Mouse (Mus musculus): ENCODE results near the gene Fndc4. TPM values are rescaled to one million over a fixed set of nuclear protein-coding genes. Genes with fewer than 3 reads are reported as not detected.

Fndc4 gene
- 4.5 and 4.6 TPM in 2 replicates for polyA plus RNA-seq (2015; fragmentation: Nextera tagmentation; extraction: Ambion mirVana)

- WGBS (ENCODE audit: insufficient replicate concordance), result under 1% methylated on average over 46 of the region's 46 CpGs
- peak within 1 kb of the TSS; percentile 53 for H3K9ac ChIP-seq
- H3K4me3 ChIP-seq (replicated peaks), result peak within 1 kb of the TSS; percentile 56
- no peak within 1 kb of the TSS for H3K27ac ChIP-seq (replicated peaks)
- no peak for ATAC-seq (ENCODE audit: insufficient read depth)
- H3K9me3 ChIP-seq (replicated peaks), result no peaks in the 10 kb centered on the region
- H3K36me3 ChIP-seq (replicated peaks), result 0 out of 2 replicates have a peak, but pooled peaks cover 2% of the 10 kb centered on the region
- H3K27me3 ChIP-seq, result peaks cover 55% of the 10 kb centered on the region
- H3K4me2 ChIP-seq, result peak within 1 kb of the TSS; percentile 73
- H3K4me1 ChIP-seq (replicated peaks), result peaks cover 30% of the 10 kb centered on the region
Observed at GRCm38 (mm10) chr5:31295606-31296141, at the start of gene Fndc4. Gene Fndc4 (minus strand): TSS chr5:31296080.

DNA sequence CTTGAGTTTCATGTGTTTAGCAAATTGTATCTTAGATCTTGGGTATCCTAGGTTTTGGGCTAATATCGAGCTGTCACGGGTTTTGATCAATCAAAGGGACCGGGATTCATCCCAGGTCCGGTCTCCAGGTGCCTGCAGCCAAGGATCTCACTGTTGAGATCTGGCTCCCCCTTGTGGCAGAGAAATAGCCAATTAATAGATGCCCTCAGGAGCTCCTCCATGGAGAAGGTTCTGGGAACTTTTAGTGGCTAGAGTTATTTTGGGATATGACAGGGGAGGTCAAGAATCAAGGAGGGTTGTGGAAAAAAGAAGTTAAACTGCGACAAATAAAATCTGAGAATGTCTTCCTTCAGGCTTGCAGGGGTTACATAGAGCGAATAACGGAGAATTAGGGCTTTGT lies 32.4 kb upstream of the Fndc4 start:
- no peaks in the 10 kb centered on the region for H3K27me3 ChIP-seq
- H3K9ac ChIP-seq, result no peak overlapping the region
- H3K4me1 ChIP-seq (replicated peaks), result no peaks in the 10 kb centered on the region
- H3K9me3 ChIP-seq (replicated peaks), result no peaks in the 10 kb centered on the region; the same call in 1 of the 2 replicates
- 31% methylated on average over 7 of the region's 7 CpGs for WGBS (ENCODE audit: insufficient replicate concordance)
- no peak for ATAC-seq (ENCODE audit: insufficient read depth)
- H3K36me3 ChIP-seq (replicated peaks), result no peaks in the 10 kb centered on the region
- no peak overlapping the region for H3K27ac ChIP-seq (replicated peaks)
- H3K4me3 ChIP-seq (replicated peaks), result no peak overlapping the region
- no peak overlapping the region for H3K4me2 ChIP-seq

DNA sequence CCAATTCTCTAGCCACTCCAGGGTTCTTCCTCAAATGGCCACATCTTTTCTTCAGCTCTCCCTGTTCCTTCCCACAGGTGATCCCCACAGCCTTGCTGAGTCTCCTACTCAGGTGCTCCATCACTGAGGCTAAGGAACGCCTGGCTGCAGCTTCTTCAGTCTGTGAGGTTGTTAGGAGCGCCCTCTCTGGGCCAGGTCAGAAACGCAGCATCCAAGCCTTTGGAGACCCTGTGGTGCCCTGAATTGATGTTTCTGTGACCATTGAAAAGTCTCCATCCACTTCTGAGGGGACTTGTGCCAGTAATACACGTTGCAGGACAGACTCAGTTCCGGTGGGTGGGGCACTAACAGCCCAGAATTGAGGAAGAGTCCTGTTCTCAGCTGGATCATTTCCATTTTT lies 31.0 kb upstream of the Fndc4 start:
- WGBS (ENCODE audit: insufficient replicate concordance), result 12% methylated on average over 5 of the region's 5 CpGs
- no peak for ATAC-seq (ENCODE audit: insufficient read depth)

DNA sequence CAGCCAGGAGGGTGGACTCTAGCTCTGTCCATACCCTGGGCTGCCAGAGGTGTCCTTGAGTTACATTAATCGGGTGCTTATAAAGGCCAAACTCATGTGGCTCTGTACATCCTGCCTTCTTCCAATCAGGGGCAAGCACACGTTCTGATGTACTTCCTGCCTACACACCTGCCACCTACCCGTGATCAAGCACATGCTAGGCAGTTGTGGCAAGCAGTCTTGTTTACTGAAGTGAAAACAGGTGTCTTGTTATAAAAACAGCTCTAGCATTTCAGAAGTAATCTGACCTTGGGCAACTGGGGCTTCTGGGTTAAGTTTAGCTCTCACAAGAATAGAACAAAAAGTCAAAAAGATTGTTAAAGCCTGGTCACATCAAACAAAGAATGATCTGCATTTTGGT lies 28.2 kb upstream of the Fndc4 start:
- WGBS (ENCODE audit: insufficient replicate concordance), result 37% methylated on average over 3 of the region's 3 CpGs
- no peaks in the 10 kb centered on the region for H3K27me3 ChIP-seq

More for the DNA sequence above, 31.0 kb upstream of the Fndc4 start:
- no peaks in the 10 kb centered on the region for H3K9me3 ChIP-seq (replicated peaks)
- H3K4me2 ChIP-seq, result no peak overlapping the region
- no peak overlapping the region for H3K27ac ChIP-seq (replicated peaks)
- no peaks in the 10 kb centered on the region for H3K36me3 ChIP-seq (replicated peaks)
- H3K27me3 ChIP-seq, result no peaks in the 10 kb centered on the region
- no peak overlapping the region for H3K4me3 ChIP-seq (replicated peaks)
- no peaks in the 10 kb centered on the region for H3K4me1 ChIP-seq (replicated peaks)
- no peak overlapping the region for H3K9ac ChIP-seq

DNA sequence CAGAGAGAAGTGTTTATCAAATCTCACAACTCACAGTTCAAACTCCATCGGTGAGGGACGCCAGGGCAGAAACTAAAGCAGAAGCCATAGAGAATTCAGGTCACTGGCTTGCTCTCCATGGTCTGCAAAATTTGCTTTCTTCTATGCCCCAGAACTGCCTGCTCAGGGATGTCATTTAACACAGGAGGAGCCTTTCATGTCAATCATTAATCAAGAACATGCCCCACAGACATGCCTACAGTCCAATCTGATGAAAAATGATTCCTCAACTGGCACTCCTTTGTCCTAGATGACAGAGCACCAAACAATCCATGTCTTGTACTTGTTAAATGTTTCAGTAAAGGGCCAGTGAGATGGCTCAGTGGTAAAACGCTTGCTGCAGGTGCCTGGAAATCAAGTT lies 26.9 kb upstream of the Fndc4 start:
- Histone ChIP-seq H3K9ac (no peak overlapping the region), H3K36me3 (replicated peaks) (no peaks in the 10 kb centered on the region), H3K9me3 (replicated peaks) (no peaks in the 10 kb centered on the region), H3K4me2 (no peak overlapping the region), H3K4me1 (replicated peaks) (no peaks in the 10 kb centered on the region), H3K27ac (replicated peaks) (no peak overlapping the region), H3K4me3 (replicated peaks) (no peak overlapping the region), H3K27me3 (no peaks in the 10 kb centered on the region)
- 74% methylated on average over 3 of the region's 3 CpGs for WGBS (ENCODE audit: insufficient replicate concordance)
- no peak for ATAC-seq (ENCODE audit: insufficient read depth)

More for the DNA sequence above, 28.2 kb upstream of the Fndc4 start:
- Histone ChIP-seq H3K36me3 (replicated peaks) (no peaks in the 10 kb centered on the region), H3K4me1 (replicated peaks) (no peaks in the 10 kb centered on the region), H3K4me2 (no peak overlapping the region), H3K27ac (replicated peaks) (no peak overlapping the region), H3K9me3 (replicated peaks) (no peaks in the 10 kb centered on the region), H3K9ac (no peak overlapping the region), H3K4me3 (replicated peaks) (no peak overlapping the region)
- no peak for ATAC-seq (ENCODE audit: insufficient read depth)

GRCm38 (mm10) chr5:31312806-31313205 lies 16.9 kb upstream of the Fndc4 start:
- ATAC-seq (ENCODE audit: insufficient read depth), result no peak
- no peak overlapping the region for H3K4me3 ChIP-seq (replicated peaks)
- H3K9me3 ChIP-seq (replicated peaks), result no peaks in the 10 kb centered on the region
- H3K4me1 ChIP-seq (replicated peaks), result no peaks in the 10 kb centered on the region
- no peaks in the 10 kb centered on the region for H3K36me3 ChIP-seq (replicated peaks)
- H3K4me2 ChIP-seq, result no peak overlapping the region
- 53% methylated on average over 8 of the region's 8 CpGs for WGBS (ENCODE audit: insufficient replicate concordance)
- H3K27ac ChIP-seq (replicated peaks), result no peak overlapping the region
- H3K27me3 ChIP-seq, result no peaks in the 10 kb centered on the region
- no peak overlapping the region for H3K9ac ChIP-seq

GRCm38 (mm10) chr5:31303093-31303492 lies 7.2 kb upstream of the Fndc4 start:
- ATAC-seq (ENCODE audit: insufficient read depth), result no peak
- H3K27ac ChIP-seq (replicated peaks), result no peak overlapping the region
- 73% methylated on average over 6 of the region's 6 CpGs for WGBS (ENCODE audit: insufficient replicate concordance)
- H3K27me3 ChIP-seq, result peaks cover 10% of the 10 kb centered on the region
- no peak overlapping the region for H3K9ac ChIP-seq
- no peaks in the 10 kb centered on the region for H3K36me3 ChIP-seq (replicated peaks)
- no peaks in the 10 kb centered on the region for H3K4me1 ChIP-seq (replicated peaks)
- H3K4me2 ChIP-seq, result no peak overlapping the region
- no peaks in the 10 kb centered on the region for H3K9me3 ChIP-seq (replicated peaks)
- H3K4me3 ChIP-seq (replicated peaks), result no peak overlapping the region

- H3K9ac ChIP-seq, result no peak overlapping the region
- no peak overlapping the region for H3K4me2 ChIP-seq
- H3K36me3 ChIP-seq (replicated peaks), result no peaks in the 10 kb centered on the region
- WGBS (ENCODE audit: insufficient replicate concordance), result 44% methylated on average over 8 of the region's 8 CpGs
- ATAC-seq (ENCODE audit: insufficient read depth), result no peak
- H3K9me3 ChIP-seq (replicated peaks), result no peaks in the 10 kb centered on the region
- no peak overlapping the region for H3K27ac ChIP-seq (replicated peaks)
- H3K4me1 ChIP-seq (replicated peaks), result no peaks in the 10 kb centered on the region
- peaks cover 22% of the 10 kb centered on the region for H3K27me3 ChIP-seq
- no peak overlapping the region for H3K4me3 ChIP-seq (replicated peaks)
Observed at GRCm38 (mm10) chr5:31301866-31302265, 6.0 kb upstream of the Fndc4 start.

GRCm38 (mm10) chr5:31298486-31298885 lies 2.6 kb upstream of the Fndc4 start:
- Histone ChIP-seq H3K9ac (no peak overlapping the region), H3K36me3 (replicated peaks) (no peaks in the 10 kb centered on the region), H3K4me2 (no peak overlapping the region), H3K4me1 (replicated peaks) (peaks cover 14% of the 10 kb centered on the region), H3K4me3 (replicated peaks) (no peak overlapping the region), H3K9me3 (replicated peaks) (no peaks in the 10 kb centered on the region), H3K27me3 (peaks cover 56% of the 10 kb centered on the region), H3K27ac (replicated peaks) (no peak overlapping the region)
- ATAC-seq (ENCODE audit: insufficient read depth), result no peak
- 29% methylated on average over 2 of the region's 2 CpGs for WGBS (ENCODE audit: insufficient replicate concordance)

- no peak overlapping the region for H3K9ac ChIP-seq
- peak overlapping the region; percentile 20 for H3K4me2 ChIP-seq
- H3K27me3 ChIP-seq, result peaks cover 58% of the 10 kb centered on the region
- 0 out of 2 replicates have a peak overlapping the region, but pooled peaks have one; percentile 53 for H3K27ac ChIP-seq (replicated peaks)
- H3K4me3 ChIP-seq (replicated peaks), result peak overlapping the region; percentile 16; the same call in 1 of the 2 replicates
- WGBS (ENCODE audit: insufficient replicate concordance), result 39% methylated on average over 3 of the region's 3 CpGs
- H3K36me3 ChIP-seq (replicated peaks), result 0 out of 2 replicates have a peak, but pooled peaks cover under 1% of the 10 kb centered on the region
- ATAC-seq (ENCODE audit: insufficient read depth), result no peak
- H3K4me1 ChIP-seq (replicated peaks), result peaks cover 14% of the 10 kb centered on the region
- no peaks in the 10 kb centered on the region for H3K9me3 ChIP-seq (replicated peaks)
Observed at GRCm38 (mm10) chr5:31297981-31298380, 2.1 kb upstream of the Fndc4 start.

DNA sequence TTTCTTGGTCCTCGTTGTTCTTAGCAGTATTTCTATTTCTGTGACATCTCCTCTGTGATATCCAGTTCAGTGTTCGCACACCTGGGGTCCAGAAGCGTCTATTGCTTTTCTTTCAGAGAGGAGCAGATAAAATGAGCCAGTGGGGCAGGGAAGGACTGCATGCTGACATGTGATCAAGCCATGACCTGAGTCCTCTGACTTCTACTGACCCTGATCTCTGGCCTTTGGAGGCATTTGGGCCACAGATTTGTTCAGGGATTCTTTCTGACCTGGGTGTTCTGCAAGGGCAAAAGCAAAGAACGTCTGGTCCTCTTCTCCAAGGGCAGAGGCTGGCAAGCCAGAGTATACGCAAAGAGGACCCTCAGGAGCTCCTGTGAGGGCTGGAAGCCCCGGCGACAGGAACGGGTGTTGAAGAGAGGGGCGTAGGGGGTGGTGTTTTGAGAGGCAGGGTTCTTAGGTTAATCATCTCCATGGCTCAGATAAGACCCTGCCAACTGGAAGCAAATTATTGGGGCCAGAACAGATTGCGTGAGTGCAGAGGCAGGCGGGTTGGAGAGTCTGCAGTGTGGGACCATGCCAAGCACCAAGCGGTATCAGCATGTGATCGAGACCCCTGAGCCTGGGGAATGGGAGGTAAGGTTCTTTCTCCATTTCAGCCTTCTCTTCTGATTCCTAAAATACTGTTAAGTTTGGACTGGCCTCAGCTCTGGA lies 1.3 kb upstream of the Fndc4 start, which contains the start of gene Gckr:
Gene Gckr, plus strand, starts transcription at position 397 of the 711 bp plus-strand sequence.
- H3K27me3 ChIP-seq, result peaks cover 58% of the 10 kb centered on the region
- ATAC-seq (ENCODE audit: insufficient read depth), result peak; percentile 58
- WGBS (ENCODE audit: insufficient replicate concordance), result 52% methylated on average over 13 of the region's 13 CpGs
- no peaks in the 10 kb centered on the region for H3K9me3 ChIP-seq (replicated peaks)
- H3K4me3 ChIP-seq (replicated peaks), result peak within 1 kb of the TSS; percentile 16
- no peak within 1 kb of the TSS for H3K9ac ChIP-seq
- H3K4me1 ChIP-seq (replicated peaks), result peaks cover 19% of the 10 kb centered on the region
- H3K36me3 ChIP-seq (replicated peaks), result 0 out of 2 replicates have a peak, but pooled peaks cover 2% of the 10 kb centered on the region
- H3K4me2 ChIP-seq, result peak within 1 kb of the TSS; percentile 73
- H3K27ac ChIP-seq (replicated peaks), result peak within 1 kb of the TSS; percentile 53
